Mouse (Mus musculus) MEL-GATA-1-ER (cell line): ENCODE data around the gene Itgb3bp.
A peak's percentile ranks its signal among the peaks of the same experiment; 100 is the strongest.

Source experiments
- DNase-seq: peaks from one replicate; pipeline ENCODE4 v3.0.0-alpha.2; 2012; ENCODE audit warnings: low read depth; ENCODE audit errors: extremely low read depth

The Itgb3bp gene

GRCm38 (mm10) chr4:99725914-99726451, 203.6 kb downstream of the Itgb3bp start:
- DNase-seq: no peak

- DNase-seq: no peak
Observed at GRCm38 (mm10) chr4:99724331-99724730, 205.3 kb downstream of the Itgb3bp start.

DNA sequence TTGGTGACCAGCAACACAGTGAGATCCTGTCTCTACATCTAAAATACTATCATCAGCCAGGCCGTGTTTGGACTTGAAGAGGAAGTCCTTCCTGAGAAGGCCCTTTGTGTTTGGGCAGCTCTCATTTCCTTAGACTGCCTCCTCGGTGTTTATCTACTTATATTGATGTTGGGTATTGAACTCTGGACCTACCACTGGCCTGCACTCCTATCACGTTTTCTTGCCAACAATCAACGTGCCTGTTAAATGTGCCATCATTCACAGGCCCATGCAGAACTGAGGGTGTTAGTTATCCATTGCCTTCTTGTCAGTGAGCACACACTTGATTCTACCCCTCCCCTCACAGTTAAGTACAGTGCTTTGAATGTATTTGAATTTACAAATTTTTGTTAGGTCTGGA, 211.7 kb downstream of the Itgb3bp start:
- DNase-seq: peak; percentile 23

DNA sequence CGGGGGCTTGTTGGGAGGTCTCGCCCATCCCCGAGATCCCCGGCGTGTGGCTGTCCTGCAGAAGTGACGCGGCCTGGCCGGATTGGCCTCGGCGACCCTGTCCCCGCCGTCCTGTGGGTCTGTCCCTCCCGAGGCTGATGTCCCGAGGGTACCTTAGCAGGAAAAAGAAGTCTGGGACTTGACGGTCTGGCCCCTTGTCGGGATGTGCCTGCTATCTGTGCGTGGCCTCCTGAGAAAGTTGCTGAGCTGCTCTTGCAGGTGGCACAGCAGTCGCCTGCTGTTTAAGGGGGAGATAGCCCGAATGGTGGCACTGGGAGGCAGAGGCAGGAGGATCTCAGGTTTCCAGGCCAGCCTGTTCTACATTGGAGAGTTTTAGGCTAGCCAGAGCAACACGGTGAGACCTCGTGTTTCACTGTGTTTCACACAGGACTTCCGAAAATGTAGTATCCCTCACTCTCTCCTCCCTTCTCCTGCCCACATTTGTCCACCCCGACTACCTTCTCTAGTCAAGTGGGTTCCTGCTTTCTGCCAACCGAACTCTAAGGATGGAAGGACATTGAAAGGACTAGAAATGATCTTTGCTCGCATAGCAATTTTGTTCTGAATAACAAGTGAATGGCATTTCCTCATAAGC, 213.7 kb downstream of the Itgb3bp start:
- peak; percentile 43 for DNase-seq
